22 mouse cellular contexts compared by ENCODE assay signal in genomic region chr2:131141336-131141986, GRCm38 (mm10). TPM values are rescaled to one million over a fixed set of nuclear protein-coding genes. Genes with fewer than 3 reads are reported as not detected.
"Had no signal": no experiment of that assay in that cellular context is flagged by ENCODE, and none has a peak within 500 bp of the region (broad histone marks: within the 10 kb centered on the region; RNA-seq: fewer than 3 reads in every experiment).

No protein-coding gene starts in this region.

- H3K27me3 ChIP-seq: liver, embryonic 15.5 days; neural tube, embryonic 13.5 days had no signal

- H3K9ac ChIP-seq: liver, embryonic 15.5 days; lung, embryonic 14.5 days; neural tube, embryonic 13.5 days had no signal

- DNase-seq: kidney, adult 2 months; kidney, postnatal 25 days; lung, embryonic 14.5 days; lung, postnatal 10 days; lung, postnatal 4 days; right cerebral cortex, adult 18-20 months; right cerebral cortex, postnatal 25 days; thymus, adult 18-20 months; thymus, postnatal 14 days had no signal

- H3K4me2 ChIP-seq: liver, embryonic 15.5 days; lung, embryonic 14.5 days; neural tube, embryonic 13.5 days had no signal

- H3K27ac ChIP-seq: limb, embryonic 10.5 days; midbrain, embryonic 10.5 days; neural tube, embryonic 13.5 days had no signal

- H3K9me3 ChIP-seq: limb, embryonic 10.5 days; liver, embryonic 15.5 days; midbrain, embryonic 10.5 days; neural tube, embryonic 13.5 days had no signal

- H3K4me3 ChIP-seq: left cerebral cortex, adult 2 months; limb, embryonic 10.5 days; liver, embryonic 15.5 days; midbrain, embryonic 10.5 days; neural tube, embryonic 13.5 days had no signal

RNA-seq across cellular contexts. Expression of gene Gm11037, which starts 8.2 kb away (rescaled TPM):
- total RNA-seq: layer of hippocampus, postnatal 25 days; left cerebral cortex, adult 2 months; left cerebral cortex, postnatal 14 days; megakaryocyte, adult 5-6 weeks had no signal
- polyA plus RNA-seq: kidney, adult 2 months; kidney, embryonic 16.5 days; limb, embryonic 10.5 days; limb, embryonic 14.5 days; liver, embryonic 15.5 days; lung, embryonic 14.5 days; midbrain, embryonic 10.5 days; midbrain, embryonic 16.5 days; neural tube, embryonic 13.5 days; small intestine, adult 2 months; stomach, embryonic 16.5 days had no signal

RNA-seq across cellular contexts. Expression of gene Hspa12b, which starts 14.4 kb away (rescaled TPM):
- total RNA-seq: megakaryocyte, adult 5-6 weeks had no signal
